Mouse (Mus musculus): ENCODE measurements around the gene Wwox. TPM values are rescaled to one million over a fixed set of nuclear protein-coding genes. Genes with fewer than 3 reads are reported as not detected.

Wwox gene
- polyA plus RNA-seq, 1 experiment = 13.5 TPM

GRCm38 (mm10) chr8:115161520-115161919 lies 722.1 kb downstream of the Wwox start:
- Histone ChIP-seq H3K27ac (ENCODE audit: control insufficient read depth, insufficient read depth, low read depth, low read length, poor library complexity) (no peak overlapping the region), H3K4me1 (ENCODE audit: control insufficient read depth, insufficient read depth, low read length) (no peaks in the 10 kb centered on the region), H3K4me3 (replicated peaks; ENCODE audit: control insufficient read depth, low read depth, low read length) (no peak overlapping the region)
- TF ChIP-seq CTCF (IDR thresholded peaks at IDR 0.05; ENCODE audit: control insufficient read depth, insufficient read depth, low read length) = no peak
- TF ChIP-seq POLR2A (IDR thresholded peaks at IDR 0.05; ENCODE audit: borderline replicate concordance, control insufficient read depth, low read depth, low read length) = no peak
- WGBS = 89% methylated on average over 9 of the region's 9 CpGs

DNA sequence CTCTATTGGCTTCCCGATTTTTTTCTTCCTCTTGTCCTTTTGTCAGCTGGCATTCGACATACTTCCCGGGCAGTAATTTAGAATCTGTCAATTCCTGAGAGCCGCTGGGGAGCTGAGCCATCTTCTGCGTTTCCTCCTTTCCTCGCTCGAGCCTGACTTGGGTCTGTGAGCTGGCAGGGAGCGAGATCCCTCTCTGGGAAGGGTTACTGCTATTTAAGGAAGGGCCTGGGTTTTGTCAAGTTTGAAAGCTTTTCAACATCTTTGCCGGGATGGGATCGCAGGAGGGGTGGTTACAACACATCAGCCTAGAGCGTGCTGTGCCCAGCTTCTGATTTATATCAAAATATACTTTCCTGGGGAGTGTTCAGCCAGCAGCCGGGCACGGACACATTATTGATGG lies 725.4 kb downstream of the Wwox start:
- no peak for TF ChIP-seq POLR2A (IDR thresholded peaks at IDR 0.05; ENCODE audit: borderline replicate concordance, control insufficient read depth, low read depth, low read length)
- TF ChIP-seq CTCF (IDR thresholded peaks at IDR 0.05; ENCODE audit: control insufficient read depth, insufficient read depth, low read length) = no peak
- H3K4me1 ChIP-seq (ENCODE audit: control insufficient read depth, insufficient read depth, low read length) = no peaks in the 10 kb centered on the region
- H3K27ac ChIP-seq (ENCODE audit: control insufficient read depth, insufficient read depth, low read depth, low read length, poor library complexity) = no peak overlapping the region
- H3K4me3 ChIP-seq (replicated peaks; ENCODE audit: control insufficient read depth, low read depth, low read length) = no peak overlapping the region
- 20% methylated on average over 13 of the region's 13 CpGs for WGBS

- Histone ChIP-seq H3K4me1 (ENCODE audit: control insufficient read depth, insufficient read depth, low read length) (no peaks in the 10 kb centered on the region), H3K27ac (ENCODE audit: control insufficient read depth, insufficient read depth, low read depth, low read length, poor library complexity) (no peak overlapping the region), H3K4me3 (replicated peaks; ENCODE audit: control insufficient read depth, low read depth, low read length) (no peak overlapping the region)
- no peak for TF ChIP-seq POLR2A (IDR thresholded peaks at IDR 0.05; ENCODE audit: borderline replicate concordance, control insufficient read depth, low read depth, low read length)
- TF ChIP-seq CTCF (IDR thresholded peaks at IDR 0.05; ENCODE audit: control insufficient read depth, insufficient read depth, low read length) = no peak
- WGBS = 89% methylated on average over 14 of the region's 14 CpGs
Measured at GRCm38 (mm10) chr8:115173634-115174081, 734.2 kb downstream of the Wwox start.

DNA sequence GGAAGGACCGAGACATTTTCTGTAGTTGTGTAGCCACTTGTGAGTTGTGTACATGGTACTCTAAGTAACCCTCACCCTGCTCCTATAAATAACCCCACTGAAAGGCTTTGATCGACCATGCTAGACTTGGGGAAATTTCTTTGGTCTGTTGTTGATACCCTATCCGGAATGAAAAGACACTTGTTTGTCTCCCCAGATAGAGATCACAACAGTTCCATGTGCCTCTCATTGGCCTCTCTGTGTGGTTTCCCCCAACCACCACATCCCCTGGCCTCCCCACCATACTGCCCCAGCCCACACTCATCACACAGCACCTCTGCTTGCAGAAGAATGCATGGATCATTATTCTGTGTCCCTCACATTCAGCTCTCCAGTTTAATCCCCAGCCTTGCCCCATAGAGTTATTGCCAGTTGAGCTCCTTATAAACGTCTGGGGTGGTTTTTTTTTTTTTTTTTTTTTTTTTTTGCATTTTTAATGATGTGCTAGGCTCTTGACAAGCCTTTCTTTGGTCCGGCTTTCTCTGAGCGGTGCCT lies 746.0 kb downstream of the Wwox start:
- TF ChIP-seq POLR2A (IDR thresholded peaks at IDR 0.05; ENCODE audit: borderline replicate concordance, control insufficient read depth, low read depth, low read length) (no peak), CTCF (IDR thresholded peaks at IDR 0.05; ENCODE audit: control insufficient read depth, insufficient read depth, low read length) (no peak)
- no peak overlapping the region for H3K27ac ChIP-seq (ENCODE audit: control insufficient read depth, insufficient read depth, low read depth, low read length, poor library complexity)
- H3K4me1 ChIP-seq (ENCODE audit: control insufficient read depth, insufficient read depth, low read length) = peaks cover 1% of the 10 kb centered on the region; the same call in 1 of the 2 replicates
- H3K4me3 ChIP-seq (replicated peaks; ENCODE audit: control insufficient read depth, low read depth, low read length) = no peak overlapping the region
- WGBS = 42% methylated on average over 6 of the region's 6 CpGs

- H3K27ac ChIP-seq (ENCODE audit: control insufficient read depth, insufficient read depth, low read depth, low read length, poor library complexity) = no peak overlapping the region
- TF ChIP-seq POLR2A (IDR thresholded peaks at IDR 0.05; ENCODE audit: borderline replicate concordance, control insufficient read depth, low read depth, low read length) (no peak), CTCF (IDR thresholded peaks at IDR 0.05; ENCODE audit: control insufficient read depth, insufficient read depth, low read length) (no peak)
- H3K4me1 ChIP-seq (ENCODE audit: control insufficient read depth, insufficient read depth, low read length) = peaks cover 1% of the 10 kb centered on the region; the same call in 1 of the 2 replicates
- no peak overlapping the region for H3K4me3 ChIP-seq (replicated peaks; ENCODE audit: control insufficient read depth, low read depth, low read length)
- 87% methylated on average over 13 of the region's 13 CpGs for WGBS
Measured at GRCm38 (mm10) chr8:115186121-115186811, 746.8 kb downstream of the Wwox start.

DNA sequence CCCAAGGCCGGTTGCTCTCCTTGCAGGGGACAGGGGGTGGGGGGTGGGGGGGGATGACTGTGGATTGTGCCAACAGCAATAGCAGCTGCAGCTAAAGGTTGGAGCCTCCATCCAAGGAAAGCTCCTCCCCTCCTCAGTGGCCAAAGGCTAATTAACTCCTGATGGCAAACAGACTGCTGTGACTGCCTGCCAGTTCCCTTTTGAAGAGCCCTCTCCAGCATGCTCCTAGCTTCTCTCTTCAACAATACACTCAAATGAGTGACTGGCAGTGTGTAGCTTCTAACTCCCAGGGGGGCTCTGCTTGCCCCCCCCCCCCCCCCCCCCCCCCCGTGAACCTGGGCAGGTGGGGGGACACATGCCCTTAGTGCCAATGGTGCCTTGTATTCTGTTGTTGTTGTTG lies 747.4 kb downstream of the Wwox start:
- TF ChIP-seq POLR2A (IDR thresholded peaks at IDR 0.05; ENCODE audit: borderline replicate concordance, control insufficient read depth, low read depth, low read length) (no peak), CTCF (IDR thresholded peaks at IDR 0.05; ENCODE audit: control insufficient read depth, insufficient read depth, low read length) (no peak)
- Histone ChIP-seq H3K4me3 (replicated peaks; ENCODE audit: control insufficient read depth, low read depth, low read length) (no peak overlapping the region), H3K4me1 (ENCODE audit: control insufficient read depth, insufficient read depth, low read length) (peaks cover 1% of the 10 kb centered on the region; the same call in 1 of the 2 replicates), H3K27ac (ENCODE audit: control insufficient read depth, insufficient read depth, low read depth, low read length, poor library complexity) (no peak overlapping the region)
- 58% methylated on average over 2 of the region's 2 CpGs for WGBS

- TF ChIP-seq POLR2A (IDR thresholded peaks at IDR 0.05; ENCODE audit: borderline replicate concordance, control insufficient read depth, low read depth, low read length) (no peak), CTCF (IDR thresholded peaks at IDR 0.05; ENCODE audit: control insufficient read depth, insufficient read depth, low read length) (no peak)
- Histone ChIP-seq H3K4me3 (replicated peaks; ENCODE audit: control insufficient read depth, low read depth, low read length) (no peak overlapping the region), H3K4me1 (ENCODE audit: control insufficient read depth, insufficient read depth, low read length) (peaks cover 1% of the 10 kb centered on the region; the same call in 1 of the 2 replicates), H3K27ac (ENCODE audit: control insufficient read depth, insufficient read depth, low read depth, low read length, poor library complexity) (no peak overlapping the region)
- 48% methylated on average over 4 of the region's 4 CpGs for WGBS
Measured at GRCm38 (mm10) chr8:115188446-115188845, 749.0 kb downstream of the Wwox start.

- Histone ChIP-seq H3K4me3 (replicated peaks; ENCODE audit: control insufficient read depth, low read depth, low read length) (no peak overlapping the region), H3K27ac (ENCODE audit: control insufficient read depth, insufficient read depth, low read depth, low read length, poor library complexity) (no peak overlapping the region), H3K4me1 (ENCODE audit: control insufficient read depth, insufficient read depth, low read length) (peaks cover 1% of the 10 kb centered on the region; the same call in 1 of the 2 replicates)
- no peak for TF ChIP-seq POLR2A (IDR thresholded peaks at IDR 0.05; ENCODE audit: borderline replicate concordance, control insufficient read depth, low read depth, low read length)
- 2% methylated on average over 11 of the region's 11 CpGs for WGBS
Measured at GRCm38 (mm10) chr8:115189836-115190235, 750.4 kb downstream of the Wwox start.
